ENCODE assay signal across 8 mouse cellular contexts in the genomic region with DNA sequence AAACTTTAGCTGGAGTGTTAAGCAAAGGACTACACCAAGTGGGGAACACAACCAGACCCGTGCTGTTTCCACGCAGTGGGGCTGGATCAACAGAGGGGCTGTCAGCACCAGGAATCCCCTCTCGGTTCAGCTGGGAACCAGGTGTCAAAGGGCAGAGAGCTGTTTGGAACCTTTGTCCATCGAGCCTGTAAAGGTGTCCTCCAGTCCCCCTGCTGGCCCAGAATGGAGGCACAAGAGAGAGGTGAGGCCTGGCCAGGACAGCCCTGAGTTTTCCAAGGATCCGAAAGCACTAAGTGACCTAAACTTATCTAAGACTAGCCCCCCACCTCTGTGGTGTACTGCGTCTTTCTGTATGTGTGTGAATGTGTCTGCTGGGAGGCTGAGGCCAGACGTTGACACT. TPM values are rescaled to one million over a fixed set of nuclear protein-coding genes. Genes with fewer than 3 reads are reported as not detected.
DNase-seq lines count a peak whose midpoint lies in the region; ATAC-seq and TF ChIP-seq lines count a peak whose summit lies in the region.

No protein-coding gene starts in this region.

- H3K9ac ChIP-seq in hindbrain, embryonic 14.5 days: no peak overlapping the region
- no peak overlapping the region for H3K9ac ChIP-seq in hindbrain, embryonic 13.5 days

- H3K4me1 ChIP-seq in hindbrain, embryonic 10.5 days (replicated peaks): peaks cover 33% of the 10 kb centered on the region
- 0 out of 2 replicates have a peak, but pooled peaks cover 10% of the 10 kb centered on the region for H3K4me1 ChIP-seq in hindbrain, embryonic 14.5 days (replicated peaks; ENCODE audit: control insufficient read depth, insufficient read depth, low read length)
- peaks cover 42% of the 10 kb centered on the region for H3K4me1 ChIP-seq in G1E (ENCODE audit: insufficient read depth, low read depth, low read length)
- peaks cover 23% of the 10 kb centered on the region for H3K4me1 ChIP-seq in hindbrain, embryonic 13.5 days (replicated peaks)

- 34% methylated on average over 7 of the region's 7 CpGs for WGBS in hindbrain, embryonic 10.5 days
- WGBS in hindbrain, embryonic 14.5 days: 45% methylated on average over 7 of the region's 7 CpGs
- WGBS in hindbrain, embryonic 13.5 days: 41% methylated on average over 7 of the region's 7 CpGs

- no peak for ATAC-seq in hindbrain, embryonic 14.5 days (ENCODE audit: low FRiP score)
- no peak for ATAC-seq in G1E (ENCODE audit: extremely low read depth, insufficient number of reproducible peaks, low FRiP score, poor library complexity, severe bottlenecking)
- ATAC-seq in hindbrain, embryonic 13.5 days (ENCODE audit: low FRiP score): no peak

- no peaks in the 10 kb centered on the region for H3K27me3 ChIP-seq in hindbrain, embryonic 10.5 days (ENCODE audit: insufficient read depth, poor library complexity, severe bottlenecking)
- no peaks in the 10 kb centered on the region for H3K27me3 ChIP-seq in hindbrain, embryonic 14.5 days (ENCODE audit: control insufficient read depth, insufficient read depth, low read length)
- H3K27me3 ChIP-seq in G1E (ENCODE audit: insufficient read depth, low read length): peaks cover 44% of the 10 kb centered on the region
- no peaks in the 10 kb centered on the region for H3K27me3 ChIP-seq in hindbrain, embryonic 13.5 days

- no peak overlapping the region for H3K4me2 ChIP-seq in hindbrain, embryonic 14.5 days (replicated peaks)
- no peak overlapping the region for H3K4me2 ChIP-seq in hindbrain, embryonic 13.5 days

- H3K27ac ChIP-seq in hindbrain, embryonic 10.5 days: peak overlapping the region; percentile 13; the same call in 1 of the 2 replicates
- no peak overlapping the region for H3K27ac ChIP-seq in hindbrain, embryonic 14.5 days
- no peak overlapping the region for H3K27ac ChIP-seq in hindbrain, embryonic 13.5 days

- no peak overlapping the region for H3K4me3 ChIP-seq in hindbrain, embryonic 10.5 days
- H3K4me3 ChIP-seq in hindbrain, embryonic 14.5 days (replicated peaks; ENCODE audit: low read length): no peak overlapping the region
- no peak overlapping the region for H3K4me3 ChIP-seq in G1E (ENCODE audit: low read depth, low read length)
- no peak overlapping the region for H3K4me3 ChIP-seq in hindbrain, embryonic 13.5 days

- peak; percentile 72 for TF ChIP-seq CTCF in G1E (IDR thresholded peaks at IDR 0.05; ENCODE audit: low read depth, low read length)

- H3K36me3 ChIP-seq in hindbrain, embryonic 10.5 days: no peaks in the 10 kb centered on the region
- no peaks in the 10 kb centered on the region for H3K36me3 ChIP-seq in hindbrain, embryonic 14.5 days (replicated peaks; ENCODE audit: control insufficient read depth, insufficient read depth)
- H3K36me3 ChIP-seq in G1E (replicated peaks): no peaks in the 10 kb centered on the region
- H3K36me3 ChIP-seq in hindbrain, embryonic 13.5 days: no peaks in the 10 kb centered on the region

- H3K9me3 ChIP-seq in hindbrain, embryonic 10.5 days: no peaks in the 10 kb centered on the region
- no peaks in the 10 kb centered on the region for H3K9me3 ChIP-seq in hindbrain, embryonic 14.5 days (ENCODE audit: control insufficient read depth, low read length)
- no peaks in the 10 kb centered on the region for H3K9me3 ChIP-seq in G1E (replicated peaks)
- no peaks in the 10 kb centered on the region for H3K9me3 ChIP-seq in hindbrain, embryonic 13.5 days

- peak; percentile 63 for DNase-seq in hindbrain, embryonic 10.5 days (ENCODE audit: low spot score)
- DNase-seq in hindbrain, embryonic 14.5 days (ENCODE audit: low spot score): no peak
- DNase-seq in 416B (ENCODE audit: low read depth) (peak; percentile 26), G1E (ENCODE audit: low spot score) (no peak)
- peak; percentile 89 for DNase-seq in kidney, adult 9 months
- DNase-seq in thymus, postnatal 25 days: peak; percentile 39
- DNase-seq in left cerebral cortex, adult 11 months (ENCODE audit: low spot score): no peak

RNA-seq across cellular contexts. Expression of a gene that starts 6.2 kb away (rescaled TPM):
- 2,611 and 3,050 TPM in 2 replicates for polyA plus RNA-seq in hindbrain, embryonic 10.5 days (2016; fragmentation: Nextera tagmentation; extraction: Ambion mirVana)
- 1,567 and 1,692 TPM in 2 replicates for polyA plus RNA-seq in hindbrain, embryonic 14.5 days (2014; fragmentation: Nextera tagmentation; extraction: Ambion mirVana)
- 2,671 and 3,097 TPM in 2 replicates for total RNA-seq in G1E (2014; fragmentation: Nextera tagmentation)
- total RNA-seq in G1E (2017): 4,796 and 5,087 TPM in 2 replicates
- polyA plus RNA-seq in G1E (2012): 14,052 and 14,774 TPM in 2 replicates
- 2,123 and 2,193 TPM in 2 replicates for polyA plus RNA-seq in hindbrain, embryonic 13.5 days (2015; fragmentation: Nextera tagmentation; extraction: Ambion mirVana)

Comparison
In these comparisons a context has a peak if more than half of its experiments do, and no peak if none do; other contexts are left out.
1. DNase-seq: peak in hindbrain, embryonic 10.5 days (single experiment), 416B (single experiment), kidney, adult 9 months (single experiment) and thymus, postnatal 25 days (single experiment); none in hindbrain, embryonic 14.5 days (single experiment), G1E (single experiment) and left cerebral cortex, adult 11 months (single experiment).